Mouse (Mus musculus): ENCODE results near the gene Sigirr. TPM values are rescaled to one million over a fixed set of nuclear protein-coding genes. Genes with fewer than 3 reads are reported as not detected.

Sigirr gene
- polyA plus RNA-seq, 1 experiment from 2014 or later, result 2.3 TPM

GRCm38 (mm10) chr7:141064175-141064574 is 36.2 kb downstream of the Sigirr start:
- H3K27me3 ChIP-seq (ENCODE audit: low read depth, poor library complexity, severe bottlenecking), result peaks cover 17% of the 10 kb centered on the region
- H3K4me3 ChIP-seq, result no peak overlapping the region
- WGBS, result 80% methylated on average over 7 of the region's 7 CpGs
- no peak overlapping the region for H3K27ac ChIP-seq
- no peak for DNase-seq (ENCODE audit: low spot score)
- peaks cover 26% of the 10 kb centered on the region for H3K4me1 ChIP-seq
- H3K36me3 ChIP-seq, result peaks cover 65% of the 10 kb centered on the region
- H3K9me3 ChIP-seq (replicated peaks), result no peaks in the 10 kb centered on the region

GRCm38 (mm10) chr7:141063353-141063752 is 37.0 kb downstream of the Sigirr start:
- peaks cover 13% of the 10 kb centered on the region for H3K27me3 ChIP-seq (ENCODE audit: low read depth, poor library complexity, severe bottlenecking)
- WGBS, result 91% methylated on average over 3 of the region's 3 CpGs
- no peak overlapping the region for H3K4me3 ChIP-seq
- H3K9me3 ChIP-seq (replicated peaks), result no peaks in the 10 kb centered on the region
- no peak overlapping the region for H3K27ac ChIP-seq
- H3K36me3 ChIP-seq, result peaks cover 62% of the 10 kb centered on the region
- DNase-seq (ENCODE audit: low spot score), result no peak
- H3K4me1 ChIP-seq, result peaks cover 26% of the 10 kb centered on the region

- WGBS, result 89% methylated on average over 7 of the region's 7 CpGs
- H3K4me3 ChIP-seq, result peak overlapping the region; percentile 90; the same call in 1 of the 2 replicates
Observed at GRCm38 (mm10) chr7:141062525-141062924, 37.8 kb downstream of the Sigirr start.

GRCm38 (mm10) chr7:141061269-141061692 is 39.1 kb downstream of the Sigirr start:
- 0 out of 2 replicates have a peak, but pooled peaks cover 5% of the 10 kb centered on the region for H3K27me3 ChIP-seq (ENCODE audit: low read depth, poor library complexity, severe bottlenecking)
- H3K4me3 ChIP-seq, result peak overlapping the region; percentile 90
- H3K36me3 ChIP-seq, result peaks cover 53% of the 10 kb centered on the region
- H3K4me1 ChIP-seq, result peaks cover 26% of the 10 kb centered on the region
- peak; percentile 73 for DNase-seq (ENCODE audit: low spot score)
- H3K9me3 ChIP-seq (replicated peaks), result no peaks in the 10 kb centered on the region
- peak overlapping the region; percentile 98 for H3K27ac ChIP-seq
- under 1% methylated on average over 37 of the region's 37 CpGs for WGBS

More at GRCm38 (mm10) chr7:141062525-141062924, 37.8 kb downstream of the Sigirr start:
- no peak for DNase-seq (ENCODE audit: low spot score)
- Histone ChIP-seq H3K27ac (no peak overlapping the region), H3K27me3 (ENCODE audit: low read depth, poor library complexity, severe bottlenecking) (0 out of 2 replicates have a peak, but pooled peaks cover 5% of the 10 kb centered on the region), H3K36me3 (peaks cover 54% of the 10 kb centered on the region), H3K4me1 (peaks cover 26% of the 10 kb centered on the region), H3K9me3 (replicated peaks) (no peaks in the 10 kb centered on the region)

GRCm38 (mm10) chr7:141060426-141061242 is 39.7 kb downstream of the Sigirr start, which contains the start of gene B4galnt4:
B4galnt4 (plus strand) TSS chr7:141061104.
- peaks cover 51% of the 10 kb centered on the region for H3K36me3 ChIP-seq
- H3K27ac ChIP-seq, result peak within 1 kb of the TSS; percentile 98
- peaks cover 26% of the 10 kb centered on the region for H3K4me1 ChIP-seq
- 0 out of 2 replicates have a peak, but pooled peaks cover 5% of the 10 kb centered on the region for H3K27me3 ChIP-seq (ENCODE audit: low read depth, poor library complexity, severe bottlenecking)
- H3K4me3 ChIP-seq, result peak within 1 kb of the TSS; percentile 90
- 2% methylated on average over 72 of the region's 72 CpGs for WGBS
- 0 out of 2 replicates have a peak, but pooled peaks cover 2% of the 10 kb centered on the region for H3K9me3 ChIP-seq (replicated peaks)
- peak; percentile 91 for DNase-seq (ENCODE audit: low spot score)

- Histone ChIP-seq H3K36me3 (peaks cover 44% of the 10 kb centered on the region), H3K4me1 (peaks cover 26% of the 10 kb centered on the region), H3K27me3 (ENCODE audit: low read depth, poor library complexity, severe bottlenecking) (0 out of 2 replicates have a peak, but pooled peaks cover 5% of the 10 kb centered on the region), H3K9me3 (replicated peaks) (0 out of 2 replicates have a peak, but pooled peaks cover 2% of the 10 kb centered on the region), H3K27ac (peak overlapping the region; percentile 98), H3K4me3 (peak overlapping the region; percentile 90)
- DNase-seq (ENCODE audit: low spot score), result no peak
- 79% methylated on average over 2 of the region's 2 CpGs for WGBS
Observed at GRCm38 (mm10) chr7:141059929-141060328, 40.4 kb downstream of the Sigirr start.

- H3K4me1 ChIP-seq, result peaks cover 26% of the 10 kb centered on the region
- H3K36me3 ChIP-seq, result peaks cover 33% of the 10 kb centered on the region
- H3K27me3 ChIP-seq (ENCODE audit: low read depth, poor library complexity, severe bottlenecking), result 0 out of 2 replicates have a peak, but pooled peaks cover 5% of the 10 kb centered on the region
- no peak for DNase-seq (ENCODE audit: low spot score)
- WGBS, result 92% methylated on average over 14 of the region's 14 CpGs
- 0 out of 2 replicates have a peak, but pooled peaks cover 2% of the 10 kb centered on the region for H3K9me3 ChIP-seq (replicated peaks)
- H3K27ac ChIP-seq, result no peak overlapping the region
- H3K4me3 ChIP-seq, result no peak overlapping the region
Observed at GRCm38 (mm10) chr7:141058601-141059341, 41.6 kb downstream of the Sigirr start.

- Histone ChIP-seq H3K27ac (no peak overlapping the region), H3K4me3 (no peak overlapping the region), H3K4me1 (peaks cover 25% of the 10 kb centered on the region), H3K9me3 (replicated peaks) (0 out of 2 replicates have a peak, but pooled peaks cover 2% of the 10 kb centered on the region), H3K27me3 (ENCODE audit: low read depth, poor library complexity, severe bottlenecking) (0 out of 2 replicates have a peak, but pooled peaks cover 2% of the 10 kb centered on the region), H3K36me3 (peaks cover 21% of the 10 kb centered on the region)
- DNase-seq (ENCODE audit: low spot score), result no peak
- WGBS, result 94% methylated on average over 1 of the region's 1 CpGs
Observed at GRCm38 (mm10) chr7:141057541-141057940, 42.8 kb downstream of the Sigirr start.

GRCm38 (mm10) chr7:141056976-141057375 is 43.4 kb downstream of the Sigirr start:
- 0 out of 2 replicates have a peak, but pooled peaks cover 2% of the 10 kb centered on the region for H3K9me3 ChIP-seq (replicated peaks)
- no peak overlapping the region for H3K27ac ChIP-seq
- no peak overlapping the region for H3K4me3 ChIP-seq
- no peaks in the 10 kb centered on the region for H3K27me3 ChIP-seq (ENCODE audit: low read depth, poor library complexity, severe bottlenecking)
- H3K4me1 ChIP-seq, result peaks cover 20% of the 10 kb centered on the region
- peaks cover 19% of the 10 kb centered on the region for H3K36me3 ChIP-seq
- 92% methylated on average over 6 of the region's 6 CpGs for WGBS
- no peak for DNase-seq (ENCODE audit: low spot score)

- Histone ChIP-seq H3K9me3 (replicated peaks) (0 out of 2 replicates have a peak, but pooled peaks cover 2% of the 10 kb centered on the region), H3K27ac (no peak overlapping the region), H3K4me3 (no peak overlapping the region), H3K27me3 (ENCODE audit: low read depth, poor library complexity, severe bottlenecking) (no peaks in the 10 kb centered on the region), H3K4me1 (peaks cover 10% of the 10 kb centered on the region), H3K36me3 (peaks cover 19% of the 10 kb centered on the region)
- DNase-seq (ENCODE audit: low spot score), result no peak
- WGBS, result 77% methylated on average over 4 of the region's 4 CpGs
Observed at GRCm38 (mm10) chr7:141055785-141056184, 44.6 kb downstream of the Sigirr start.

GRCm38 (mm10) chr7:141052421-141052820 is 48.0 kb downstream of the Sigirr start:
- peaks cover 16% of the 10 kb centered on the region; the same call in 1 of the 2 replicates for H3K36me3 ChIP-seq
- 0 out of 2 replicates have a peak, but pooled peaks cover 2% of the 10 kb centered on the region for H3K9me3 ChIP-seq (replicated peaks)
- peaks cover 14% of the 10 kb centered on the region for H3K4me1 ChIP-seq
- no peaks in the 10 kb centered on the region for H3K27me3 ChIP-seq (ENCODE audit: low read depth, poor library complexity, severe bottlenecking)
- no peak overlapping the region for H3K27ac ChIP-seq
- DNase-seq (ENCODE audit: low spot score), result no peak
- 92% methylated on average over 2 of the region's 2 CpGs for WGBS
- H3K4me3 ChIP-seq, result no peak overlapping the region

GRCm38 (mm10) chr7:141052016-141052415 is 48.4 kb downstream of the Sigirr start:
- H3K9me3 ChIP-seq (replicated peaks), result 0 out of 2 replicates have a peak, but pooled peaks cover 2% of the 10 kb centered on the region
- no peak overlapping the region for H3K4me3 ChIP-seq
- peaks cover 18% of the 10 kb centered on the region for H3K4me1 ChIP-seq
- H3K27ac ChIP-seq, result no peak overlapping the region
- DNase-seq (ENCODE audit: low spot score), result no peak
- peaks cover 12% of the 10 kb centered on the region; the same call in 1 of the 2 replicates for H3K36me3 ChIP-seq
- 90% methylated on average over 4 of the region's 4 CpGs for WGBS
- no peaks in the 10 kb centered on the region for H3K27me3 ChIP-seq (ENCODE audit: low read depth, poor library complexity, severe bottlenecking)

Data from limb, embryonic 10.5 days (tissue).